Mouse (Mus musculus): ENCODE measurements at regions not wholly inside any gene's neighbourhood (a gene's known extent, or its start where the extent isn't known, plus 50 kb on each side); places are given as distances from the start of the nearest gene placed in this dataset.

DNA sequence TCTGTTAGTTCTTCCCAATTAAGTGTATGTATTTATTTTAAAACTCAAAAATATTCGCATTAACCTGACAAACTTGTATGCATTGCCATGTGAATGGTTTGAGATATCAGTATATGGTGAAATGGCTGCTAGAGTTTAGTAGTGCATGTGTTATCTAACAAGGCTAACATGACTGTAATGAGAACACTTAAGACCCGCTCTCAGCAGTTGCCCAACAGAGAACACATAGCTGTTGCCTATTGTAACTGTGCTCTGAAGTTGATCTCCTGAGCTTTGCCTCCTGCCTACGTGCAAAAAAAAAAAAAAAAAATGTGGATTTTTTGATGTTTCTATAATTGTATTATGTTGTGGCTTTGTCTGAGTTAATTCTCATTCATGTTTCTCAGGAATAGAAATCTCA lies 897.2 kb downstream of the Efnb2 start:
- TF ChIP-seq CTCF (IDR thresholded peaks at IDR 0.05; ENCODE audit: borderline replicate concordance, extremely low read depth, insufficient read depth, insufficient read length) (no peak), POLR2A (IDR thresholded peaks at IDR 0.05; ENCODE audit: borderline replicate concordance, extremely low read depth, insufficient read depth, insufficient read length, poor library complexity, severe bottlenecking) (no peak)
